Mouse (Mus musculus) CD4-positive, CD25-positive, alpha-beta regulatory T cell, adult 9 weeks (primary cell): ENCODE results near the gene Myom1. TPM values are rescaled to one million over a fixed set of nuclear protein-coding genes. Genes with fewer than 3 reads are reported as not detected.

ENCODE experiments used
- polyA plus RNA-seq: library from polyadenylated mRNA; unstranded; fragments of 100-300 nt; shearing (Covaris generic); gene quantifications from one replicate; pipeline ENCODE4 v1.2.1, GENCODE M21; 2017

Myom1 gene
- 0.88 TPM for polyA plus RNA-seq

DNA sequence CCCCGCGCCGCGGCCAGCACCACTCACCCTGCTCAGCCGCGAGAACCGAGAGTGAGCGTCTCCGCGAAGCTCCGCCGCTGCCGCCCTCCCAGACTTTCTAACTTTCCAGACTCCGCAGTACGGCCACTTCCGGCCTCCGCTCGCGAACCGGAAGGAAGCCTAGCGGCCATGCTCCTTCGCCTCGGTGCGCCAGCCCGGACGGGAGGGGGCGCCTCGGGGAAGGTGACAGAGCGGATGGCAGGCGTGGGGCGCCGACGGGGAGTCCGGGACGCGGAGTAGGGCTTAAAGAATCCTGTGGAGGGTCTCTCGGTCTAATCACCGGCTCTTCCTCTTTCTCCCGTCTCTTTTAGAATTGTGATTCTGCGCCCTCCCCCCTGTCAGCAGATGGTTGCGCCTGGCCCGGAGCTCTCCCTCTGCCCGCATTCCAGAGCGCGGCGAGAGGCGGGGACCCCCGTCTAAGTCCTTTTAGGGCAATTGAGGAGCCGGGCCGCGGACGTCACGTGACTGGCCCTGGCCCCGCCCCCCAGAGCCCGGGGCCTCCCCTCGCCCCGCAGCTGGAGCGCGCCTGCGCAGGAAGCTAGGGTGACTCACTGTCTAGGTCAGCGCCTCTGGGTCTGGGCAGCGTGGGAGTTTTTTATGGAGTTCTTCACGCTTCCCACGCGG, at the start of gene Myom1:
TSS of gene Myom1 (plus strand) at position 553 of the 663 bp plus-strand sequence.

DNA sequence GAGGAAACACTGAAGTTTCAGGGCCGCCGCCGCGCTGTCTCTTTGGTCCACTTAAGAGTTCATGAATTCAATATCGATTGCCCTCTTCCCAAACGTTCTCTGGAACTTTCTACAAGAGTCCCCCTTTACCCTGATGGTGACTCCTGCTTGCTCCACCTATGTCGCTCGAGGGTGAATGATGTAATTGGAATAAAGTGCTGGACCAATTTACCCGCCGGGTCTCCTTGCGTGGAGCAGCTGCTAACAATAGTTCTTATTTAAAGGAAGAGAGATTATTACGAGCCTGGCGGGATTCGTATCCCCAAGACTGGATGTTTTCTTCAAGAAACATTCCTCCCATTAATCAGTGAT, 286 bp downstream of the Myom1 start, which contains the start of gene Myl12a:
TSS of gene Myl12a (minus strand) at position 135 of the 351 bp plus-strand sequence.

Other genes with a start within 250 kb of the Myom1 start
- 74.0 TPM for gene Tgif1, start 149.1 kb upstream of the Myom1 start, polyA plus RNA-seq
- gene Myl12a, start 245 bp downstream of the Myom1 start, polyA plus RNA-seq = 944 TPM
- 14.5 TPM for gene Lpin2, start 179.9 kb downstream of the Myom1 start, polyA plus RNA-seq